Mouse (Mus musculus) embryonic facial prominence, embryonic 12.5 days (tissue): ENCODE data around the gene Antxr2. TPM values are rescaled to one million over a fixed set of nuclear protein-coding genes. Genes with fewer than 3 reads are reported as not detected.

Experiments
- ATAC-seq: fragments of 200-750 bp; cut with Nextera tagmentation; 2 replicates; pipeline ENCODE4 v1.8.0; 2017; ENCODE audit not compliant: insufficient number of reproducible peaks, insufficient read depth, low FRiP score, low TSS enrichment
- H3K27ac ChIP-seq: fragments of 300-500 bp; sonication (generic); 2 replicates; pipeline ENCODE4 v1.5.1; 2016; ENCODE audit warnings: mild to moderate bottlenecking
- H3K27me3 ChIP-seq: fragments of 300-500 bp; sonication (generic); 2 replicates; pipeline ENCODE4 v1.6.1; 2016; ENCODE audit warnings: mild to moderate bottlenecking, moderate library complexity
- H3K36me3 ChIP-seq: fragments of 300-500 bp; sonication (generic); 2 replicates; pipeline ENCODE4 v1.6.1; 2016; ENCODE audit warnings: mild to moderate bottlenecking
- H3K4me1 ChIP-seq: fragments of 300-500 bp; sonication (generic); 2 replicates; pipeline ENCODE4 v1.6.1; 2016
- H3K4me2 ChIP-seq: fragments of 300-500 bp; sonication (generic); replicated peaks from 2 replicates; pipeline ENCODE4 v1.6.1; 2016; ENCODE audit warnings: mild to moderate bottlenecking, moderate library complexity
- H3K4me3 ChIP-seq: fragments of 300-500 bp; sonication (generic); 2 replicates; pipeline ENCODE4 v1.5.1; 2016; ENCODE audit warnings: mild to moderate bottlenecking
- H3K9ac ChIP-seq: fragments of 300-500 bp; sonication (generic); 2 replicates; pipeline ENCODE4 v1.6.1; 2016; ENCODE audit warnings: mild to moderate bottlenecking, moderate library complexity
- H3K9me3 ChIP-seq: fragments of 300-500 bp; sonication (generic); 2 replicates; pipeline ENCODE4 v1.6.1; 2016; ENCODE audit warnings: mild to moderate bottlenecking, moderate library complexity
- WGBS: fragments of 180-500 bp; shearing (Covaris S2); methylation state at CpG from one replicate; pipeline ENCODE4 v1.1.7; 2016; 5-methylcytosine and 5-hydroxymethylcytosine counted together
- polyA plus RNA-seq: library from polyadenylated mRNA; unstranded; fragments of >200 nt; fragmentation: Nextera tagmentation; extraction: Ambion mirVana; gene quantifications from 2 replicates; pipeline ENCODE4 v1.2.1, GENCODE M21; 2016

Gene Antxr2
- polyA plus RNA-seq, 1 experiment from 2014 or later = 21.3 TPM

DNA sequence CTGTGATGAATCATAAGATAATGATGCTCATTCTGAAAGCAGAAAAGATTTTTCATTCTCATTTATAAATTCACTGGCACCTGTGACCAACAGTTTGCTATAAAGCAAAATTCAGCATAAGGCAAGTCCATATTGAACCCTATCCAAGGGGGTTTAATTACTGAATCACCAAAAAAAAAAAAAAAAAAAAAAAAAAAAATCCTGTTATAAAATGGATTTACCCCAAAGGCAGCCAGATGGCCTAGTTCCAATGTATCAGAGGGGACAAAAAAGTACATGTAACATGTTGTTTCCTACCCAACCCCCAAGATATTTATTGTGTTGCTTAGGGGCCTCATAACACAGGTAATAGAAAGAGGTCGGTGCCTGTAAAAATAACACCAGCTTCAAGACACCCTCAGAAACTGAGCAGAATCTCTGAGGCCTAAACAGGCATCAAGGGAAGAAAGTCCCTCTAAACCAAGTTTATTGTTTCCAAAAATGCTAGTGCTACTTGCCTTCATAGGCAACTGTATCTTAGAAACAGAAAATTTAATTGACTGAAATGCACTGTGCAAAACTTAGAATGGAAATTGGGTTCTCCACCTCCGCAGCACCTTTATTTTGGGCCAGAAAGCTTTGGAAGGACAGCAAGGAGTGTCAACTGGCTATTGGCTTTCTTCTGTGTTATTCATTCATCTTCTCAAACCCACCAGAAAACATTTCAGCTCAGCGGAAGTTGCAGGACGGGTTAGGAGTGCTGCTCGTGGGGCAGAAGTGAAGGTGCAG, 178.7 kb downstream of the Antxr2 start:
- 90% methylated on average over 5 of the region's 5 CpGs for WGBS
- H3K9me3 ChIP-seq = no peaks in the 10 kb centered on the region
- no peaks in the 10 kb centered on the region for H3K4me1 ChIP-seq
- no peaks in the 10 kb centered on the region for H3K36me3 ChIP-seq
- H3K9ac ChIP-seq = no peak overlapping the region
- no peaks in the 10 kb centered on the region for H3K27me3 ChIP-seq
- ATAC-seq = no peak
- no peak overlapping the region for H3K4me2 ChIP-seq
- no peak overlapping the region for H3K27ac ChIP-seq
- H3K4me3 ChIP-seq = no peak overlapping the region

DNA sequence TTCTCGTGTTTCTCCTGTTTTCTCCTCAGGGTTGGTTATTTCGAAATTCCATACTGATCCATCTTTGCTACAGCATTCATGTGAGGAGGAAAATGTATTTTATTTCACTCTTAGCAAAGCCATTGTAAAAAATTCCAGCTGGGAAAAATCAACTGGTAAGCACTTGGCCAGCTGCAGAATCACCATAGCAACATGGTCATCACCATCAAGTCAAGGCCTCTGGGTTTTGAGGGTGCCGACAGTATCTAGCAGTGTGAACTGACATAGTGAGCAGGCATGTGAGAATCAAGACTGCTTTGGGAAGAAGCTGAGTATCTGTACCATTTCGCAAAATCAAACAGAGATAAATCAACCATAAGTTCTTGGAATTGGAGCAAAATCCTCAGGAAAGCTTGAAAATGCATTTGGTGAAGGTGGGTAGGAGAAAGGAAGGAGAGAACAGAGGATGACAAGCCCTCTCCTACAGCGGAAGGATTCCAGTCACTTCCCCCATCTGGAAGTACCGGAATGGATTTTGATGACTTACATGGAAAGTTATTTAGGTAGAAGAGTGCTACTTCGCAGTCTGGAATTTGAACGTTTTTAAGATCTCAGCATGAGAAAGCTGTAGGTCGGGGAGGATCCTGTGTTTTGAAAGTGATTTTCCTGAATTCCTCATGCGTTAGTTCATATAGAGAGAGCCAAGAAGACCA, 183.5 kb downstream of the Antxr2 start:
- ATAC-seq = no peak
- no peaks in the 10 kb centered on the region for H3K4me1 ChIP-seq
- no peak overlapping the region for H3K9ac ChIP-seq
- H3K27ac ChIP-seq = no peak overlapping the region
- no peaks in the 10 kb centered on the region for H3K36me3 ChIP-seq
- H3K9me3 ChIP-seq = no peaks in the 10 kb centered on the region
- H3K4me3 ChIP-seq = no peak overlapping the region
- H3K27me3 ChIP-seq = no peaks in the 10 kb centered on the region
- 72% methylated on average over 10 of the region's 10 CpGs for WGBS
- H3K4me2 ChIP-seq = no peak overlapping the region

DNA sequence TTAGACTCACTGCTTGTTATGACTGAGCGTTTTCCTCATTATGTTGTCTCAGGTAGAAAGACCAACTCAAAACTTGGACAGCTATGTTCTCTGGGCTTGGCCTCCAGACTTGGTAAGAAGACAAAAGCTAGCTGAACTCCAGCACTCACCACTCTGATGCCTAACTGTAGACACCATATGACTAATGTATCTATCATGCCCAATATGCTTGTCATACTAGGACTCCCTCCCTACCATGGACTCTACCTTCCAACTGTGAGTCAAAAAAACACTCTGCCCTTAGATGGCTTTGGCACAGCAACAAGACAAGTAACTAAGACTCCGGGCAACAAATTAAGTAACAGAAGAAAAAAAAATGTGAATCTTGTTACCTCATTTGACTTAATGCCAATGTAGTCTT, 184.3 kb downstream of the Antxr2 start:
- no peak overlapping the region for H3K9ac ChIP-seq
- 92% methylated on average over 2 of the region's 2 CpGs for WGBS
- no peak overlapping the region for H3K4me2 ChIP-seq
- no peaks in the 10 kb centered on the region for H3K9me3 ChIP-seq
- H3K27ac ChIP-seq = no peak overlapping the region
- H3K36me3 ChIP-seq = no peaks in the 10 kb centered on the region
- H3K4me1 ChIP-seq = no peaks in the 10 kb centered on the region
- no peaks in the 10 kb centered on the region for H3K27me3 ChIP-seq
- no peak for ATAC-seq
- no peak overlapping the region for H3K4me3 ChIP-seq

DNA sequence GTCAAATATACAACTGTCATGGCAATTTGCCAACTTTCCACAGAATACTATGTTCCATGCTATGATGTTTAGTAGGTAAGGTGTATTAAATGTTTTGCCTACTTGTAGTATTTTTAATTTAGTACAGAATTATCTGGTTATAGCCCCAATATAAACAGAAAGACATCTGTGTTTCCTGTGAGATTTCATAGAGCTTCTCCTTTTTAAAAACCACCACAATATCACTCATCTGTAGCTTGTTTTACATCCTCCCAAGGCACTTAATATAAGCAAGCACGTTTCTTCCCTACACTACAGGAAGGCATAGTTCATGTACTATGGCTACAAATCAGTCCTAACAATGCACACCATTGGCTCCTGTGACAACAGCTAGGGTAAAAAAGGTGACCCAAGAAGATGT, 188.8 kb downstream of the Antxr2 start:
- 57% methylated on average over 1 of the region's 1 CpGs for WGBS
- no peak overlapping the region for H3K4me3 ChIP-seq
- H3K27ac ChIP-seq = no peak overlapping the region
- no peaks in the 10 kb centered on the region for H3K4me1 ChIP-seq
- no peak overlapping the region for H3K4me2 ChIP-seq
- no peak for ATAC-seq
- H3K36me3 ChIP-seq = no peaks in the 10 kb centered on the region
- H3K27me3 ChIP-seq = no peaks in the 10 kb centered on the region
- H3K9ac ChIP-seq = no peak overlapping the region
- H3K9me3 ChIP-seq = no peaks in the 10 kb centered on the region

DNA sequence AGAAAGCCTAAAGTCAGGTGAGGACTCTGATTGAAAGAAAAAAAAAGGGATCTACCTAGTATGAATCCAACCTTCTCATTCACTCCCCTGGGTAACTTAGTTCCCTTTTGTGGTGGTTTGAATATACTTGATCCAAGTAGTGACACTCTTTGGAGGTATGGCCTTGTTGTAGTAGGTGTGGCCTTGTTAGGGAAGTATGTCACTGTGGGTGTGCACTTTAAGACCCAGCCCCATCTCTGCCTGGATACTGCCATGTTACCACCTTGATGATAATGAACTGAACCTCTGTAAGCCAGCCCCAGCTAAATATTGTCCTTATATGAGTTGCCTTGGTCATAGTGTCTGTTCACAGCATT, 190.9 kb downstream of the Antxr2 start:
- Histone ChIP-seq H3K4me3 (no peak overlapping the region), H3K9me3 (no peaks in the 10 kb centered on the region), H3K9ac (no peak overlapping the region), H3K27ac (no peak overlapping the region), H3K36me3 (no peaks in the 10 kb centered on the region), H3K27me3 (no peaks in the 10 kb centered on the region), H3K4me2 (no peak overlapping the region), H3K4me1 (no peaks in the 10 kb centered on the region)
- ATAC-seq = no peak

DNA sequence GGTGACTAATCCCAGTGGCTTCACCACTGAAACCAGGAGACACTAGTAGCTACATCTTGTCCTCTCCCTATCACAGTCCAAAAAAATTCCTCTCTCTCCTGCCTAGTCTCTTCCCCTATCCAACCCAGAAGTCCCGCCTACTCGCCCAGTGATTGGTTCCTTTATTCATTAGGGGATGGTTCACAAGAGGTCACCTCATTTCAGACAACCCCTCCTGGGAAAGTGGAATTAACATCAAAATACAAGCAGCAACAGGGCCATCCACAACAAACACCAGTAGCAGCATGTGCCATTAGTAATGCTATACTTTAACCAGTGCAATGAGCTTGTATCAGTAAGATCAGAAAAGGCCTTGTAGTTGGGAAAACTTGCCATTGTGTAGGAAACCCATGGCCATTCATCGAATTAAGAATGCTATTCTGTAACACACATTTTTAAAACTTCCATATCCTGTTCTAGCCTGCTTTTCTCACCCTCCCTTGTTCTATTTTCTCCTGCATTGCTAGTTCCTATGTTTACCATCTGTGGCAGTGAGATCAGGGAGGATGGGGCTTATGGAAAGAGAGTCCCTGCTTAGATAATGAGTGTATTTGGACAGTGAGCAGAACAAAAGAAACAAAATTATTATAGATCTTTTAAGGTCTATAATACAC, 191.4 kb downstream of the Antxr2 start:
- Histone ChIP-seq H3K4me3 (no peak overlapping the region), H3K27ac (no peak overlapping the region), H3K9ac (no peak overlapping the region), H3K27me3 (no peaks in the 10 kb centered on the region), H3K4me1 (no peaks in the 10 kb centered on the region), H3K4me2 (no peak overlapping the region), H3K36me3 (no peaks in the 10 kb centered on the region), H3K9me3 (no peaks in the 10 kb centered on the region)
- WGBS = 69% methylated on average over 3 of the region's 3 CpGs
- no peak for ATAC-seq

DNA sequence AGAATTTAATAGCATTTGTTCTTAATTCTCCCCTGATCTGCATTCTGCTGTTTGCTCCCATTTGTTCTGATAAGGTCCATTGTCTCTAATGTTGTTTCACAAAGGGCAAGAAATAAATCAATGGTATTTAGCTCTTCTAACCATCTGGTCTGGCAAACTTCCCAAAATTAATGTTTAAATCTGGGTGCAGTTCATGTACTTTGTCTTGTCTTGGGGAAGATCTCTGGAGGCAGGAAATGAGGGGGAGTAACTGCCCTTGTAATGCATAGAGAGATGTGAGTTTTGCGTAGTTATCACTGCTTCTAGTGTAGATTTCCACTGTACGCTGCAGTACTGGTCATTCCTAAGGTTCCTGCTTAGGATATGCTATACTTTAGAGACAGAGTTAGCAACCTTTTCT, 193.5 kb downstream of the Antxr2 start:
- Histone ChIP-seq H3K27ac (no peak overlapping the region), H3K9ac (no peak overlapping the region), H3K27me3 (no peaks in the 10 kb centered on the region), H3K4me2 (no peak overlapping the region), H3K9me3 (no peaks in the 10 kb centered on the region), H3K4me3 (no peak overlapping the region), H3K4me1 (no peaks in the 10 kb centered on the region), H3K36me3 (no peaks in the 10 kb centered on the region)
- 91% methylated on average over 2 of the region's 2 CpGs for WGBS
- no peak for ATAC-seq

DNA sequence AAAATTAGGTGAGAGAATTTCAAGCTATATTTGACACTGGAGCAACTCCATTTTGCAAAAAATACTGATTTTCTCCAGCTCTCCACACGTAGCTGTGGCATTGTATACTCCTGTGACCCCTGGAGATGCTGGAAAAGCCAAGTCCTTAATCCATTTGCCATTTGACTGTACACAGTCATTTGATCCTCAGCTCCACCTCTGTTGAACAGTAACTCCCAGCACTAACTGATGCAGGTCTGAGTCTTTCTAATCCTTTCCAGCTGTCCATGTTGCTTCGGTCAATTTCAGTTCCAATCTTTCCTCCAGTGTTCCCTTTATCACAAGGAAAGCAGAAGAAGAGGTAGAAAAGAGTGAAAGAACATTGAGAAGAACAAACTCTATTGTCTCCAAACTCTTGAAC, 195.4 kb downstream of the Antxr2 start:
- Histone ChIP-seq H3K4me2 (no peak overlapping the region), H3K4me3 (no peak overlapping the region), H3K9ac (no peak overlapping the region), H3K9me3 (no peaks in the 10 kb centered on the region), H3K27me3 (no peaks in the 10 kb centered on the region), H3K27ac (no peak overlapping the region), H3K4me1 (no peaks in the 10 kb centered on the region), H3K36me3 (no peaks in the 10 kb centered on the region)
- 22% methylated on average over 2 of the region's 2 CpGs for WGBS
- ATAC-seq = no peak

DNA sequence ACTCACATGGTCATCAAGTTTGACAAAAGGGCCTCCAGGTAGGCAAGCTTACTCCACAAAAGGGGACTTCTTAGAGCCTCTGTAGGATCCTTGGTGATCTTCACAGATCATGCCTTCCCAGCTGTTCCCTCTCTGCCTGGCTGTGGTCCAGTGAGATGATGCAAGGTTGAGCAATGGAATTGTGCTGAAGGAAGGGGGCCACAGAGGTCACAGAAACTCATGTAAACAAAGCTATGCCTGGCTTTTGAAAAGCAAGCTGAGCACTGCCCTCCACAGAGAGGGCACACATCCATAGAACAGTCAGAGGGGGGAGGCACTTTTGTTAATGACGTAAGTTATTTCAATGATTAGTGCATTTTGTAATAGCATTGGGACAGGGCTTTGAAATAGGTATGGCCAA, 196.1 kb downstream of the Antxr2 start:
- no peak for ATAC-seq
- Histone ChIP-seq H3K9ac (no peak overlapping the region), H3K9me3 (no peaks in the 10 kb centered on the region), H3K27ac (no peak overlapping the region), H3K4me2 (no peak overlapping the region), H3K36me3 (no peaks in the 10 kb centered on the region), H3K27me3 (no peaks in the 10 kb centered on the region), H3K4me1 (no peaks in the 10 kb centered on the region), H3K4me3 (no peak overlapping the region)
- 50% methylated on average over 1 of the region's 1 CpGs for WGBS

Other genes with a start within 250 kb of the Antxr2 start
- gene Prdm8, start 136.2 kb upstream of the Antxr2 start, polyA plus RNA-seq = 0.29 and 0.31 TPM in 2 replicates
- gene Fgf5, start 223.1 kb upstream of the Antxr2 start, polyA plus RNA-seq = 2.0 and 2.4 TPM in 2 replicates